Mouse (Mus musculus) hindbrain, embryonic 12.5 days (tissue): ENCODE results near the gene Adam25. TPM values are rescaled to one million over a fixed set of nuclear protein-coding genes. Genes with fewer than 3 reads are reported as not detected.
"Not testable (repeated sequence)": the region's sequence is repeated elsewhere in the genome, so short reads cannot be mapped to it uniquely, and the experiment has no call there.

Experiments
- ATAC-seq: fragments of 200-750 bp; cut with Nextera tagmentation; 2 replicates; pipeline ENCODE4 v1.8.0; 2017; ENCODE audit warnings: moderate TSS enrichment; ENCODE audit not compliant: low FRiP score
- H3K27ac ChIP-seq: fragments of 300-500 bp; sonication (generic); 2 replicates; pipeline ENCODE4 v1.5.1; 2016; ENCODE audit warnings: mild to moderate bottlenecking
- H3K27me3 ChIP-seq: fragments of 300-500 bp; sonication (generic); 2 replicates; pipeline ENCODE4 v1.6.1; 2016; ENCODE audit warnings: mild to moderate bottlenecking
- H3K36me3 ChIP-seq: fragments of 300-500 bp; sonication (generic); 2 replicates; pipeline ENCODE4 v1.6.1; 2016; ENCODE audit warnings: mild to moderate bottlenecking
- H3K4me1 ChIP-seq: fragments of 300-500 bp; sonication (generic); 2 replicates; pipeline ENCODE4 v1.6.1; 2016
- H3K4me2 ChIP-seq: fragments of 300-500 bp; sonication (generic); replicated peaks from 2 replicates; pipeline ENCODE4 v1.6.1; 2016; ENCODE audit warnings: mild to moderate bottlenecking
- H3K4me3 ChIP-seq: fragments of 300-500 bp; sonication (generic); 2 replicates; pipeline ENCODE4 v1.5.1; 2016; ENCODE audit warnings: mild to moderate bottlenecking
- H3K9ac ChIP-seq: fragments of 300-500 bp; sonication (generic); 2 replicates; pipeline ENCODE4 v1.6.1; 2016; ENCODE audit warnings: mild to moderate bottlenecking, moderate library complexity
- H3K9me3 ChIP-seq: fragments of 300-500 bp; sonication (generic); replicated peaks from 2 replicates; pipeline ENCODE4 v1.6.1; 2016; ENCODE audit warnings: mild to moderate bottlenecking
- WGBS: fragments of 180-500 bp; shearing (Covaris S2); methylation state at CpG from one replicate; pipeline ENCODE4 v1.1.7; 2016; 5-methylcytosine and 5-hydroxymethylcytosine counted together
- polyA plus RNA-seq: library from polyadenylated mRNA; unstranded; fragments of >200 nt; fragmentation: Nextera tagmentation; extraction: Ambion mirVana; gene quantifications from 2 replicates; pipeline ENCODE4 v1.2.1, GENCODE M21; 2016

The Adam25 gene
- not detected in 2 replicates for polyA plus RNA-seq

GRCm38 (mm10) chr8:40751908-40752307 lies at the start of gene Adam25:
Gene Adam25, plus strand, starts transcription at chr8:40752208.
- H3K27ac ChIP-seq, H3K9me3 ChIP-seq, H3K4me2 ChIP-seq, H3K4me1 ChIP-seq, H3K4me3 ChIP-seq, ATAC-seq, H3K36me3 ChIP-seq, H3K9ac ChIP-seq, H3K27me3 ChIP-seq: not testable (repeated sequence)
- 71% methylated on average over 1 of the region's 1 CpGs for WGBS

- WGBS = 94% methylated on average over 4 of the region's 4 CpGs
- not testable (repeated sequence) for ATAC-seq, H3K9me3 ChIP-seq, H3K4me3 ChIP-seq, H3K27ac ChIP-seq, H3K4me2 ChIP-seq, H3K36me3 ChIP-seq, H3K9ac ChIP-seq, H3K27me3 ChIP-seq, H3K4me1 ChIP-seq
Measured at GRCm38 (mm10) chr8:40715406-40715805, 36.6 kb upstream of the Adam25 start.

GRCm38 (mm10) chr8:40715986-40716385 lies 36.0 kb upstream of the Adam25 start:
- H3K4me3 ChIP-seq = no peak overlapping the region

GRCm38 (mm10) chr8:40783320-40783719 lies 31.3 kb downstream of the Adam25 start:
- Histone ChIP-seq H3K4me1 (no peaks in the 10 kb centered on the region), H3K4me2 (no peak overlapping the region), H3K9me3 (no peaks in the 10 kb centered on the region), H3K27ac (no peak overlapping the region), H3K9ac (no peak overlapping the region), H3K27me3 (no peaks in the 10 kb centered on the region), H3K4me3 (no peak overlapping the region), H3K36me3 (no peaks in the 10 kb centered on the region)
- ATAC-seq = no peak

More at GRCm38 (mm10) chr8:40715986-40716385, 36.0 kb upstream of the Adam25 start:
- Histone ChIP-seq H3K27me3 (no peaks in the 10 kb centered on the region), H3K4me1 (no peaks in the 10 kb centered on the region), H3K9me3 (no peaks in the 10 kb centered on the region; the same call in 1 of the 2 replicates), H3K4me2 (no peak overlapping the region), H3K9ac (no peak overlapping the region), H3K36me3 (no peaks in the 10 kb centered on the region), H3K27ac (no peak overlapping the region)
- no peak for ATAC-seq
- 85% methylated on average over 7 of the region's 7 CpGs for WGBS

GRCm38 (mm10) chr8:40792973-40793372 lies 41.0 kb downstream of the Adam25 start, which contains the start of gene Adam20:
Gene Adam20, plus strand, starts transcription at chr8:40793273.
- not testable (repeated sequence) for H3K27ac ChIP-seq, ATAC-seq, H3K4me3 ChIP-seq, H3K36me3 ChIP-seq, H3K9ac ChIP-seq, H3K4me2 ChIP-seq, H3K9me3 ChIP-seq, H3K4me1 ChIP-seq, H3K27me3 ChIP-seq
- 73% methylated on average over 1 of the region's 1 CpGs for WGBS

GRCm38 (mm10) chr8:40803379-40804079 lies 51.5 kb downstream of the Adam25 start:
- H3K27ac ChIP-seq = no peak overlapping the region
- no peaks in the 10 kb centered on the region for H3K9me3 ChIP-seq
- no peak for ATAC-seq
- H3K4me1 ChIP-seq = no peaks in the 10 kb centered on the region
- no peak overlapping the region for H3K4me2 ChIP-seq
- WGBS = 87% methylated on average over 2 of the region's 2 CpGs
- H3K27me3 ChIP-seq = no peaks in the 10 kb centered on the region
- H3K36me3 ChIP-seq = no peaks in the 10 kb centered on the region
- H3K4me3 ChIP-seq = no peak overlapping the region
- H3K9ac ChIP-seq = no peak overlapping the region

Other genes starting within 250 kb of the Adam25 start
- gene Adam24, start 77.1 kb upstream of the Adam25 start, polyA plus RNA-seq = not detected in 2 replicates
- not detected in 2 replicates for gene Adam20, start 41.1 kb downstream of the Adam25 start, polyA plus RNA-seq
- gene Adam39, start 70.8 kb downstream of the Adam25 start, polyA plus RNA-seq = not detected in 2 replicates